2 mouse cellular contexts compared by ENCODE assay signal in genomic region chr9:124134919-124135318, GRCm38 (mm10). TPM values are rescaled to one million over a fixed set of nuclear protein-coding genes. Genes with fewer than 3 reads are reported as not detected.
"Had no signal": no experiment of that assay in that cellular context is flagged by ENCODE, and none has a peak within 500 bp of the region (broad histone marks: within the 10 kb centered on the region; RNA-seq: fewer than 3 reads in every experiment).

No protein-coding gene starts in this region.

RNA-seq across cellular contexts. Expression of gene Ccr5, which starts 13.6 kb away (rescaled TPM):
- polyA plus RNA-seq: myocyte had no signal

RNA-seq across cellular contexts. Expression of gene Ccr2, which starts 33.2 kb away (rescaled TPM):
- polyA plus RNA-seq: midbrain, embryonic 16.5 days; myocyte had no signal
